In the genomic region with DNA sequence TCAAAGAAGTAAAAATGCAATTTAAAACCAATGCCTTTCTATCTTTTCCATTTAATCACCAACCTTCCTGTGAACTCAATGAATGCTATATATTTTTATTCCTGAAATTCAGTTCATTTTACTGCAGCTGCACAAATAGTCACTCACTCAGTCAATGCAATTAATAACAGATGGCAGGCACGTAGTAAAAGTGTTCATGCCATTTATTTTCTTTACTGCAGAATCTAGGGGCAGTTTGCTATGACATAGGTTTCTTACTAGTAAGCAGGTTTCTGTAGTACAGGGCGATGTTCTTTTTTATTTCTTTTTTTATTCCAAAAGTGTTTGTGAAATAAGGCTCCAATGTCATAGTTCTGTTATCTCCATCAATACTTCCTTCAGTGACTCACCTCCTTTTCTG, we compare ENCODE assay signal across 23 mouse cellular contexts.
DNase-seq lines count a peak whose midpoint lies in the region; ATAC-seq and TF ChIP-seq lines count a peak whose summit lies in the region.
"Had no signal": no experiment of that assay in that cellular context is flagged by ENCODE, and none has a peak within 500 bp of the region (broad histone marks: within the 10 kb centered on the region; RNA-seq: fewer than 3 reads in every experiment).

No protein-coding gene starts in this region.

- WGBS in kidney, postnatal 0 days, result 29% methylated on average over 2 of the region's 2 CpGs

- H3K27me3 ChIP-seq in kidney, postnatal 0 days (ENCODE audit: insufficient read depth, low read length), result no peaks in the 10 kb centered on the region
- H3K27me3 ChIP-seq: CH12.LX; embryonic facial prominence, embryonic 12.5 days; forebrain, embryonic 15.5 days; hindbrain, embryonic 12.5 days; Patski had no signal

- no peaks in the 10 kb centered on the region for H3K4me1 ChIP-seq in kidney, postnatal 0 days (replicated peaks; ENCODE audit: insufficient read depth, low read length)
- H3K4me1 ChIP-seq: embryonic facial prominence, embryonic 12.5 days; forebrain, embryonic 15.5 days; heart, embryonic 10.5 days; hindbrain, embryonic 12.5 days had no signal

- DNase-seq in embryo, embryonic 11 days, result peak; percentile 6
- DNase-seq in embryo, embryonic 10 days (ENCODE audit: low spot score), result no peak
- peak; percentile 39 for DNase-seq in kidney, postnatal 0 days (ENCODE audit: low spot score)
- no peak for DNase-seq in kidney, adult 18-20 months
- DNase-seq in hindlimb bud, embryonic 11.5 days (ENCODE audit: extremely low spot score, low read depth, low spot score), result peak; percentile 31
- DNase-seq in thymus, adult 18-20 months, result no peak
- DNase-seq in left cerebral cortex, adult 18-20 months (ENCODE audit: low spot score in 2 of 2), result no peak
- DNase-seq: adrenal gland, adult 2 months; adrenal gland, postnatal 25 days; cerebellum, adult 18-20 months; cerebellum, adult 9-11 months; cerebellum, postnatal 36 days; gastrocnemius, postnatal 10 days; heart, adult 18-20 months; heart, postnatal 10 days; heart, postnatal 4 days had no signal

- no peaks in the 10 kb centered on the region for H3K36me3 ChIP-seq in kidney, postnatal 0 days (ENCODE audit: insufficient read depth, low read length)
- H3K36me3 ChIP-seq: embryonic facial prominence, embryonic 12.5 days; forebrain, embryonic 15.5 days; heart, embryonic 10.5 days; hindbrain, embryonic 12.5 days had no signal

- no peak overlapping the region for H3K9ac ChIP-seq in kidney, postnatal 0 days (ENCODE audit: low read depth, low read length)
- H3K9ac ChIP-seq: embryonic facial prominence, embryonic 12.5 days; forebrain, embryonic 15.5 days; hindbrain, embryonic 12.5 days had no signal

- ATAC-seq in kidney, postnatal 0 days (replicated peaks; ENCODE audit: low FRiP score, low read depth), result no peak
- ATAC-seq: forebrain, embryonic 15.5 days; hindbrain, embryonic 16.5 days; Patski had no signal

- H3K9me3 ChIP-seq in kidney, postnatal 0 days (replicated peaks; ENCODE audit: low read length), result no peaks in the 10 kb centered on the region
- H3K9me3 ChIP-seq: embryonic facial prominence, embryonic 12.5 days; forebrain, embryonic 15.5 days; heart, embryonic 10.5 days; hindbrain, embryonic 12.5 days had no signal

- H3K4me3 ChIP-seq in kidney, postnatal 0 days (replicated peaks; ENCODE audit: low read depth, low read length), result no peak overlapping the region
- H3K4me3 ChIP-seq: embryonic facial prominence, embryonic 12.5 days; forebrain, embryonic 15.5 days; heart, embryonic 10.5 days; hindbrain, embryonic 12.5 days had no signal

- H3K4me2 ChIP-seq in kidney, postnatal 0 days (ENCODE audit: low read length), result no peak overlapping the region
- H3K4me2 ChIP-seq: embryonic facial prominence, embryonic 12.5 days; forebrain, embryonic 15.5 days; hindbrain, embryonic 12.5 days had no signal

- H3K27ac ChIP-seq in kidney, postnatal 0 days, result no peak overlapping the region
- H3K27ac ChIP-seq: embryonic facial prominence, embryonic 12.5 days; forebrain, embryonic 15.5 days; heart, embryonic 10.5 days; hindbrain, embryonic 12.5 days had no signal

- TF ChIP-seq CTCF in kidney, postnatal 0 days (IDR thresholded peaks at IDR 0.05; ENCODE audit: low read depth), result no peak

Comparison
In these comparisons a context has a peak if more than half of its experiments do, and no peak if none do; other contexts are left out.
1. DNase-seq: peak in embryo, embryonic 11 days (single experiment), kidney, postnatal 0 days (single experiment) and hindlimb bud, embryonic 11.5 days (single experiment); none in embryo, embryonic 10 days (single experiment), kidney, adult 18-20 months (single experiment), thymus, adult 18-20 months (0 of 2) and left cerebral cortex, adult 18-20 months (0 of 2).